Mouse (Mus musculus) kidney, postnatal 14 days (tissue): ENCODE results near the gene Neurog1.

Experiments
- DNase-seq: peaks from one replicate; pipeline ENCODE4 v3.0.0; 2022; ENCODE audit warnings: mixed read lengths

The Neurog1 gene

DNA sequence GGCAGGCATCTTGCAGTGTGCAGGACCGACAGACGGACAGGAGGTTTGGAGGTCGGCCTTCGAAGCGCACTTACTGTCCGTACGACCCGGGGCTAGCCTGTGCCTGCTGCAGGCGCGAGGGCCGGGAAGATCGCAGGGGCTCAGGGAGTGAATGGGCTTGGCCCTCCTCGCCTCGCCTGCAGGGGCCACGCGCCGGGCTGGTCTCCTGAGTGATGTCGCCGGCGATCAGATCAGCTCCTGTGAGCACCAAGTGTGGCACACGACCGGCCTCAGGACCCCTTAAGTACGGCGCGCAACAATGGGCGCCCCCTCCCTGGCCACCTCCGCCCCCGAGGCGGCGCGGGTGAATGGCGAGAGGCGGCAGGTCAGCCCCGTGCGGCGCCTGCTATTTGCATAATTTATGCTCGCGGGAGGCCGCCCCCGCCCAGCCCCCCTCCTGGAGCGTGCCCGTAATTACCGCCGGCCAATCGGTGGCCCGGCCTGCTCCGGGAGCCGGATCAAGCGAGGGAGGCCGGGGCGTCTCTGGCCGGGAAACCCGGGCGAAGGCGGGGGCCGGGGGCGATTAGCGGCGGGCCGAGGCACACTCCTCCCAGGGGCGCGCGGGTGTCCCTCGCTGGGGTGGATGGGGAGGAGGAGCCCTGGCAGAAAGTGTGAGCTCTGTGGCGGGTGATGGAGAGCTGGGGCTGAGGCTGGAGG is at the start of gene Neurog1:
Gene Neurog1, minus strand, starts transcription at position 240 of the 696 bp plus-strand sequence.
- DNase-seq: peak; percentile 21

DNA sequence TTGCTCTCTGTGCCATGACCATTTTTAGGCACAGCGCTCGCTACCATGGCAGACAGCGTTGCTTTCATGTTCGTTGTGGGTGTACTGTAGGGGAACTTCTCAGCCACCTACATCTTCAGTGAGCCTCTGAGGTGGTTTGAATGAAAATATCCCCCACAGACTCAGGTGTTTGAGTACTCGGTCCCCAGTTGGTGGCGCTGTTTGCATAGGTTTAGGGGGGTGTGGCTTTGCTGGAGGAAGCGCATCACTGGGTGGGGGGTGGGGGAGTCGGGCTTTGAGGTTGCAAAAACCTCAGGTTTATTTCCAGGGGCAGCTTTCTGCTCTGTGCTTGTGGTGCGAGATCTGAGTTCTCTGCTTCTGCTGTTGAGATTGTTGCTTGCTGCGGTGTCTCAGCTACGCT is 47.4 kb upstream of the Neurog1 start:
- no peak for DNase-seq

DNA sequence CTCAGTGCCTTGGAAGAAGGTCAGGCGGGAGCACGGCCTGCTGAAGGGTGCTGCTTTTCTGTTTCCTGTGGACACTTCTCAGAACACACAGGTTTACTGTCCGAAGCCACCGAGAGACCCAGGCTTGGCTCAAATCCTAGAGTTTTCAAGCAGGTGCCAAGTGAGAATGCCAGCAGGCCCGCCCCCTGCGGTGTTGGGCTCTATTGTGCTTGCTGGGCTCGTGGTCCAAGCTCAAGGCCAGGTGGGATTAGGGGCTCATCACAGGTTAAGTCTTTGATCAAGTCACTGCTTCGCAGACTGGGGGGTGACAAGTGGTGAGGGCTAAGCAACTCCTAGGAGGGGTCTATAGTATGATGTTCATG is 44.7 kb upstream of the Neurog1 start:
- no peak for DNase-seq

DNA sequence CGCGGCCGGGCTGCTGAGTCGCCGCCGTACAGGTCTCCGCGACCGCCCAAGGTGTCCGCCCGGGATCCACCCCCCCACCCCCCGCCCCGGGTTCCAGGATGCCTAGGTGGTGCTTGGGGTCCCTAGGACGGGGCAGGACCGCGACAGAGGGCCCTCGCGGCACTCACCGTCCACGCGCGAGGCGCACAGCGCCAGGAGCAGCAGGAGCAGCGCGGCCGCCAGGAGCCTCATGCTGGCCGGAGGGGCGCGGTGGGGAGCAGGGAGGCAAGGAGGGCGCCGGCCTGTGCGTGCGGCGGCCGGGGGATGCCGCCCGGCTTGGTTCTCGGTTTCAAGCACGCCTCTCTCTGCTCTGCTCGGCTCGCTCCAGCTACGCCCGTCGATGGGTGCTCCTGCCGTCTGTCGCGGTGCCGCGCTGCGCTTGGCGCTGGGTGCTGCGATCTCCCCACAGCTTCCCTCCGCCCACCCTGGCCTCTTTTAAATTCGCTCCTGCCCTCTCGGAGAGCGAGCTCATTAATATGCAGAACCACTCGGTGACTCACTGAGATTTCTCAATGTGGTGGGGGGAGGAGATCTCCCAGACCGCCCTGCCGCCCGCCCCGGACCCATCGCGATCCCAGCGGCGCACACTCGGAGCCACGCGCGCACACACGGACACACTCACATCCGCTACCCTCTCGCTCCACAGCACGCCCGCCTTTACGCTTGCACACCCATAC is 44.1 kb upstream of the Neurog1 start, which contains the start of gene Cxcl14:
Gene Cxcl14, minus strand, starts transcription at position 609 of the 716 bp plus-strand sequence.
- peak; percentile 68 for DNase-seq

DNA sequence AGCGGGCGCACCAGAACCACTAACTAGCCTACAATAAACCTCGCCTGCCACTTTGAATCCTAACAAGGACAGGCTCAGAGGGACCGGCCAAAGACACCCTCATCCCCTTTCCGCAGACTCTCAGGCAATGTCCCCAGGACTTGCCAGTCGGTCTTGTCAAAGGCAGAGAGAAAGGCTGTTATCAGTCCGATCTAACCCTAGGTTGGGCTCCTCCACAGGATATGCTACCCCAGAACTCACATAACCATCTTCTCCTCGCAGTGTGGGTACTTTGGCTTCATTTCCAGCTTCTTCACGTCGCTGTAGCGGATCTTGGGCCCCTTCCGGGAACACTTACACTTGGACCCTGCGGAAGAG is 43.6 kb upstream of the Neurog1 start:
- DNase-seq: no peak

DNA sequence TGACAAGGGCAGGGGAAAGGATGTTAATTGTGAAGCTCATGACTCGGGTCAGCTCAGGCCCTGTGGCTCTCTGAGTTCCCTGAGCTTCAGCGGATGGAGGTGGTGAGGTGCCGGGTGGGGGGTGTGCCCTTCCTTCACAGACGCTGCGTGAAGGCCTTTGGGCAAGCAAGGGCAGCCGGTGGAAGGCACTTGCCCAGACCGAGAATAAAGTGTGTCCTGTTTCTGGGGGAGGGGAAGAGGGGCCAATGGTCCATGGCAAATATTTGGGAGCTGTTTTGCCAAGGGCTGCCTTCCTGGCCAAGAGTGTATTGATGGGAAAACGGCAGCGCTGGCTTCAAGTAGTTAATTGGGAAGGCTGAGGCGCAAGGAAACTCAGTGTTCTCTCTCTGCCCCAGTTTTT is 42.9 kb upstream of the Neurog1 start:
- no peak for DNase-seq

DNA sequence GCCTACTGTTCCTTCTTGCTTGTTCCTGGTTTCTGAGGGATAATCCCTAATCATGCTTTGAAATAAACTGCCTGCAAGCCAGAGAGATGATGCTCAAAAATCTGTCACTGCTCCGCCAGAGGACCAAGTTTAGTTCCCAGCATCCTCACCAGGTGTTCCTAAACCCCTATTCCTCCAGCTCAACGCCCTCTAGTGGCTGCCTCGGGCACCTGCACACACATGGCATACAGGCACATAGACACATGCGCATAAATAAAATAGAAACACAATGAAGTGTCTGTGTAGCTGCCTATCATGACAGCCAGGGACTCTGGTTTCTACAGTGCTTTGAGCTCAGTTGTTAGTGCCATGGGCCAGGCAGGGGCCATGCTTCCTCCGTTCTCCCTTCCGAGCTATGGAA is 38.0 kb upstream of the Neurog1 start:
- DNase-seq: no peak

DNA sequence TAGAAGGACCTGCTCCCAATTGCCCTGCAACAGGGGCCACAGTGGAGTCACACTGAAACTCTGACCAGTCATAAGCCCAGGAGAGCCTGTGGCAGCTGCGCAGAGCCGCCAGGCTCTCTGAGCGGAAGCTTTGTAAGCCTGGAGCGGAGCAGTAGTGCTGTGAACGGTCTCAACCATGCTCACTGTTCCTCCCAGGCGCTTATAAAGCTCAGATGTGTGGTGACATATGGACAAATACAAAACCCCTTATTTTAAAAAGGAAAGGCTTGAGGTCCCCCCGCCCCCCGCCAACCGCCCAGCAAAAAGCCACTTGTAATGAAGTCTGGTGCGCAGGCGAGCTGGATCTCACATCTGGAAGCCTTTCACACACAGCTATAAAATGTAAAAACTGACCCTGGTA is 37.3 kb upstream of the Neurog1 start:
- no peak for DNase-seq

DNA sequence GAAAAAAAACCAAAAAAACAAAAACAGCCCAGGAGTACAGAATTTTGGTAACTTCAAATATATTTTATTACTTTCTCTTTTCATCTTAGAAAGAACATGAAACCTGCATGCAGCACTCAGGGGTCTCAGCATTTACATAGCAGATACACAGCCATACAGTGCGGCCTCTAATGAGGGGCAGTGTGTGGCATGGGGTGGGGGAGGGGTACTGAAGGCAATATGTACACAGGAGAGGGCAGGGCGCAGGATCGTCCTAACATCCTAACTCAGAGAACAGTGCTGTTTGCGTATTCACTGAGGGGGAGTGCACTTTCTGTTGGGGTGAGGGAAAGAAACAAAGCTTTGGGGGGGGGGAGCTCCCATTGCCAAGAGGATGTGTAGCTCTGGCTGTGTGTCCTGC is 36.6 kb upstream of the Neurog1 start:
- no peak for DNase-seq

DNA sequence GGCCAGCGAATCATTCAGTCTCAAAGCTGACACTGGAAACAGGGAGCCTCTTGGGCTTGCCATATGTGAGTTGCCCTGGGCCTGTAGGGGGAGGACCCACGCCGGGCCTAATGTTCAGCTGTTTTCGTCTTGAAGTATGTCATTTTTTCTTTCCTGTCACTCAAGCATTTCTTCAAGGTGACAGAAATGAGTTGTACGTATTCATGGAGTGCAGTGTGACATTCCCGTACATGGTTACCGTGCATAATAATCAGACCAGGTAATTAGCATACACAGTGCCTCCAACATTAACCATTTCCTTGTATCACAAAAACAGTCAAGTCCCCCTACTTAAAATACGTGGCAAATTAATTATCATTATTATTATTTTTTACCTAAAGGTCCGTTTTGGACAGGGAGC is 35.1 kb upstream of the Neurog1 start:
- DNase-seq: no peak

DNA sequence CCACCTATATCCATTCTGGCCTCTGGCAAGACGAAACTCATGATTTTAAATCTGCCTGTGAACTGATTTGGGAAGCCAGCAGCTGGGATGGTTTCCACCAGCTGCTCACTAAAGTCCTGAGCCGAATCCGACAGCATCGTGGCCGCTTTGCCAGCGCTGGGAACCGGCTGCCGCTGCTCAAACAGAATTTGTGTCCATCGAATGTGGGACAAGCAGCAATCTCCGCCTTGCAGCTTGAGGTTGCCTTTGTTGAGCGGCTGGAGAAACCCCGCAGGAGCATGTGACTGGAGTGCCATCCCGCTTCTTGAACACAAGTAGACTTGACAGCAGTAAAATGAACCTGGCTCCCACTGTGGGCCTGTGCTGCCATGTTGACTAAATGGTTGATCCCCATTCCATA is 31.4 kb upstream of the Neurog1 start:
- no peak for DNase-seq

DNA sequence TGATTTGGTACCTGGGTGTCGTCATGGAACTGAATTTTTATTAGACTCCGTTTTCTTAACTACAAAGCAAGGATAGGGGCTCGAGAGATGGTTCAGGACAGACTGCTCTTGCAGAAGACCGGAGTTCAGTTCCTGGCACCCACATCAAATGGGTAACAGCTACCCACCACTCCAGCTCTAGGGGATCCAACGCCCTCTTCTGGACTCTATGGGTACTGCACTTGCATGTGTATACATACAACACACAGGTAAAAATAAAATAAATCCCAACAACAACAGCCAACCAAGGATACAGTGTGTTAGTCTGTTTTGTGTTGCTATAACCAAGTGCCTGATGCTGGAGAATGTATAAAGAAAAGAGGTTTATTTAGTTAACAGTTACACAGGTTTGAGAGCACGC is 28.4 kb upstream of the Neurog1 start:
- DNase-seq: no peak

DNA sequence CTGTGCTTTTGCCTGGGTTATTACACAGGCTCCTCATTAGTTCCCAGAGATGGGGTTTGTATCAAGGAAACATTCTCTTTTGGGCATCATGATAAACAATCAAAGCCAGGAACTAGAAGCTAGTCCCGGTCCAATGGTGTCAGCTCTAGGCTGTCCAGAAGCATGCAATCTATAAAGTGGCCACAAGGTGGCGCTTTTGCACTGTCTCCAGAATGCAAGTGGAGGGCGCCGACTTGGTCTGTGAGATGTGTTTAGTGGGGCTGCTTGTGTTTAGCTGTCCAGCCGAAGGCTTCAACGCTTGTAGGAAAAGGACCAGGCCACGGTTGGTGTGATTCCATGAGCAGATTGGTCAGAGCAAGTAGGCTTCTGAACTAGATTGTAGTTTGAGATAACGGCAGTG is 27.5 kb upstream of the Neurog1 start:
- peak; percentile 85 for DNase-seq

DNA sequence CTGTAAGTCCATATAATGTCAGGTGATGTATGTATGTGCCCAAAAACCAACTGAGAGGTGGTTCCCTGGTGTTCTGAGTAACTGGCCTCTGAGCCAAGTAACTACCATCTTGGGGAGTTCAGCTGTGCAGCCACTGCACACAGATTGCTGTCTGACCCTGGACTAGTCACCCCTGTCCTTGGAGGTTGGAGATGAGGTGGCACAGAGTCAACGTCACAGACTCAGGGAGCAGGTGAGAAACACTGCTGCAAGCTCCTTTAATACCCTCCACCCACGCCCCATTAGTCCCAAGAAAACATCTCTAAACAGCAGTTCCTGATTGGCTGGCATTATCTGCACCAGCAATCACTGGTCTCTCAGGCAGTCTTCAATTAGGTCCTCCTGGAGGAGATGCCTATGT is 23.2 kb upstream of the Neurog1 start:
- DNase-seq: no peak

DNA sequence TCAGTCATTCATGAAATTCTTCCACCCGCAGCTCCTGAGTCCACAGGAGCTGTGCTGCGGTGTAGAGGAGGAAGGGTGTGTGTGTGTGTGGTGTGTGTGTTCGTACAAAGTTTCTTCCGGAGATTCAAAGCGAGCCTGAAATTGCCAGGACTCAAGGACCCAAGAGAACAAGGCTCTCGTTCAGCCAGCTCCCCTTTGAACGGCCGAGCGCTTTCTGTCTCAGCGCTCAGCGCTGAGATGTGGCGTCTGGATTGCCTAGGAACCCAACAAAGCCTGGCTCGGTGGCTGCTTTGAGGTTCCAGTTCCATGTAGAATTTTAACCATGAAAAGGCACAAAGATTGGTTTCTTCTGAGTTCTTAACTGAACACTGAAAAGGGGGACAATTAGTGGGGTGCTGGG is 18.2 kb upstream of the Neurog1 start:
- no peak for DNase-seq

DNA sequence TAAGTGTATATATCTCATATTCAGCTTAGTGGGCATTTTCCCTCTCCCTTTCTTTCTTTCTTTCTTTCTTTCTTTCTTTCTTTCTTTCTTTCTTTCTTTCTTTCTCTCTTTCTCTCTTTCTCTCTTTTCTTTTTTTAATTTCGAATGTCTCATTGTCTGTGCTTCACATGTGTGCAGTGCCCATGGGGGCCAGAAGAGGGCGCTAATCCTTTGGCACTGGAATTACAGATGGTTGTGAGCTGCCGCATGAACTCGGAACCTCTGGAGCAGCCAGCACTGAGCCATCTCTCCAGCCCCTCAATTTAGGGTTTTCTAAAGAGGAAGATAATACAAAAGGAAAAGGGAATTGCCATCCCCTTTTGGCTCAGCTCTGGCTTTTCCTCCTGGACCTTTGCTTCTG is 15.4 kb upstream of the Neurog1 start:
- no peak for DNase-seq

DNA sequence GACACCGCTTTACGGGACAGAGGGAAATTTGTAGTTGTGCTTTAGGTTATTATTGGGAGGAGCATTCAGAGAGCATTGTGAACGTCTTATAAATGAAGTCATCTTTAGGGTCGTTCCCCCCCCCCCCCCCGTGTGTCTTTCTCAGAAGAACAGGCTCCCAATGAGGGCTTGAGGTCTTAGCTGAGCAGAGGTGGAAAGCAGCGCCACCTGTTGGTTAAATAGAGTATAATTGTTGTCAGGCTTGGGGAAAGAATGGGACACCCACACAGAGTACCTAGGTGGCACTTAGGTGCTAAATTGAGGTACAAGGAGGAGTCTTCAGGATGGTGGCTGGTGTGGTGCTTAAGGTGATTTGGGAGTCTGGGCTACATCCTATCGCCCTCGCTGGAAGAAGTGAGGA is 14.5 kb upstream of the Neurog1 start:
- peak; percentile 34 for DNase-seq

DNA sequence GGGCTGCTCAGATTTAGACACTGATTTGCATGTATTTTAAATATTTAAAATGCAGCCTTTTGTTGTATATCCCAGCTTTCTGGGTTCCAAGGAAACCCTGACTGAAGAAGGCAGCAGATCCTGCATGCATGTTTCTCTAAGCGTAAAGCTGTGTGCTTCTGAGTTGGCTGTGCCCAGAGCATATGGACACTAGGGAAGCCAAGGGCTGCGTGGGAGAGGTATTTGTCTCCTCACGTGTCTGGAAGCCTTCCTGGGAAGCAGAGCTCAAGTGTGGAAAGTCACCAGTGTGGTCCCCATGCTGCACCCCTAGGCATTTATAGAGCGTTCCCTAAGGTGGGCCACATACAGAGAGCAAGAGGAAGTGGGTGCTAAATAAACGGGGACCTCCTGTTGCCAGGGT is 13.7 kb upstream of the Neurog1 start:
- no peak for DNase-seq

DNA sequence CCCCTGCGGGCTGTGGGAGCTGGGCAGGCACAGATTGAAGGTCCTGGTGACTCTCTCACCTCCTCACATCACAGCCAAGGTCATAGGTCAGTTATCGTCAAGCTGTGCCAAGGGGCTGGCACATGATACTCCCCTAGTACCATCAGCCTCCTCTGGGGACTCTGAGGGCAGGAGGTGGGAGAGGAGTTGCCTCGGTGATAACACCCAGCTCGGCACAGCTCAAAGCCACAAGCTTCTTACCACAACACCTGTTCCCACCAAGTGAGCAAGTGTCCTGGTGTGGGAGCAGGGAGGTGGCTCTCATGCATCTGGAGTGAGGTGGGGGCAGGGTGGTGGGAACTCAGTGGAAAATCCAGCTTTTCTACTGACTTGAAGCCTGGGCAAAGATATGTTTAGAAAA is 10.3 kb upstream of the Neurog1 start:
- DNase-seq: no peak

DNA sequence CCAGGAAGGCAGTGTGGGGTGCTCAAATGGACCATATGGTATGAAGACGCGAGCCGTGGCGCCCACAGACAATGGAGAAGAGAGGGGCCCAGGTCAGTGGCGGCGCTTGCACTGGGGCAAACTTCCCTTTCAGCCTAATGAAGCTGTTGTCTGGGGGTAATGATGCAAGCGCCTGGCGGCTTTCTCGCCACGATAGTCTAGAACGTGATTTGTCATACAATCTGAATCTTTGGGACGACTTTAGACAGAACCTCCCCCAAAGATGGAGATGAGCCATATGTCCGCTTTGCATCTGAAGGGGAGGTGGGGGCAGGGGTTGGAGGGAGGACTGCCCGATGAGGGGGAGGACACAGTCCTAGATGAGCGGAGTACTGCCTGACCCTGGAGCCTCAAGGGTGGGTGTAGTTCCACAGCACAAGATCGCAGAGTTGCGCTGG is 8.4 kb upstream of the Neurog1 start:
- DNase-seq: no peak

DNA sequence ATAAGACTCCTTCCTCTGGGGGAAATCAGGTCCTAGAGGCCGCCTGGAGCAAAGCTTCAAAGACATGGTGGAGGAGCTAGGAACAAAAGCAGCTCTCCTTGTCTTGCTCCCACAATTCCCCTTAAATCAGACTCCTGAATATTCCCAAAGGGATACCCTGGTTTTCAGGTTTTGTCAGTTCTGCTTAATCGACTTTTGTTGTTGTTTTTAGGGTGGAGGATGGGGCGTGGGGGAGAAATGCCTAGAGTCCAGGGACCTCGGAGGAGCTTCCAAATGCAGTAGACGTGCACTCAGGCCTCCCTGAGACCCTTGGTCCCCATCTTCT is 7.9 kb upstream of the Neurog1 start:
- DNase-seq: no peak

DNA sequence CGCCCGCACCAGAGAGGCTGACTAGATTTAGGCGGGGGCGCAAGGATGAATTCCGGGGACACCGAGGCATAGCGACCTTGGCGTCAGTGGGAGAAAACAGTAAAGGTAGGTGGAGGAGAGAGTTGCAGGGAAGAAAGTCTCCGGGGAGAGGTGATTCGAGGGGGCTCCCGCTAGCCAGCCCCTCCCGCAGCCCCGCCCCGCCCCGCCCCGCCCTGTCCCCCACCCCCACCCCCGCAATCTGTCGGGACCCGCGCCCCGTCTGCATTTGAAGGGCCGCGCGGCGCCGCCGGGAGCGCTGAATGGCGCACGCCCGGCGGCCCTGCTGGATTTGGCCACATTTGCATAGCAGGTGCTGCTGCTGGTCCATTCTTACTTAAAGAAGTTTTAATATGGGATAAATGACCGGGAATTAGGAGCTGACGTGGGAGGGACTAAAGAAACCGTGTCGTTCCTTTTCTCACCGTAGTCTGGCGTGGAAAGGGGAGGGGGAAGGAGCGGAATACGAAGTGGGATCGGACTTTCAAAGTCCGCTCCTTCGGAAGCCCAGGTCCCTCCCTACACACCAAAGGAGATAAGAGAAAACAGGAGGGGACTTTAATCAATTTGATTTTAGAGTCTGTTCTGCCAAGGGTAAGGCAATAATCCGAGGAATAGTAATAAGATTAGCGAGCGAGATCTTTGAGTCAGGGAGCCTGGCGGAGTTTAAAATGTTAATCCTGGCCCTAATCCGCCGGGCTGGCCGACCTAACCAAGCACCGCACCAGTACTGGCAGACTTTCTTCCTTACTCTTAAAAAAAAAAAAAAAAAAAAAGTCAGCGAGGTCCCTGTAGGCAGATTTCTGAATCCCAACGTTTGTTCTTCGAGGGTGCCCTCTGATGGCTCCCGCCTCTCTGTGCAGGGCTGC is 7.3 kb upstream of the Neurog1 start:
- no peak for DNase-seq

DNA sequence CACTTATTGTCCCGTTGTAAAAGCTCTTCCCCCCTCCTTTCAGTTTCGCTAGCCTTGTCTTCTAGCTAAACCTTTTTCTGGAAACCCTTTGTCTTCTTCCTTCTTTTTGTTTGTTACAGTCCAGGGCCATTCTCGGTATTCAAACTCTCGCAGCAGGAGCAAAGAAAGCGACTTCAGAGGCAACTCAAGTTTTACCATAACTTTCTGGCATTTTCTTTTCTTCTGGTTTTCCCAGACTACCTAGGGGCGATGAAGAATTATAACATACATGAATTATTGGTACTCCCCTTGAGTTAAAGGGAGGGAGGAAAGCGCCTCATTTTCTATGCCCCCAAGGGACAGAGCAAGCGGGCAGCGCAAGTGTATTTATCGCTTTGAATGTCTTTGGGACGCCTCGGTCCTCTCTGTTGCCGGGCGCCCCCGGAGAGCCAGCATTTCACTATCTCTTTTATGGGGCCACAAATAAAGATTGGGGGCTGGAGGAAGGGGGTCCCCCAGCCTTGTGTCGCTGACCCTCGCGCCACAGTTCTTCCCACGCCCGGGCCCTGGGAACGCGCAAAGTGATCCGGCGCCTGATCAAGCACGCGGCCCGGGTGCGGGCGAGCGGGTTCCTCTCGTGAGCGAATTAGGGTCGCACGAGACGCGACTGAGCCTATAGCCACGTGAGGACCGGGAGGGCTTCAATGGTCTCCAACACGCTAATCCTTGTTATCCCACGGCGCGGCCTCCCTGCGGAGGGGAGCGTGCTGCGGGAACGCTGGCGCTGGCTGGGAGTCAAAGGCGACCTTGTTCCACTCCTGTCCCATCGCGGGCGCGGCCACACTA is 6.4 kb upstream of the Neurog1 start:
- no peak for DNase-seq
